Mouse (Mus musculus): ENCODE measurements around the gene Ppp2r5e. TPM values are rescaled to one million over a fixed set of nuclear protein-coding genes. Genes with fewer than 3 reads are reported as not detected.

The Ppp2r5e gene
- total and polyA plus RNA-seq, 3 experiments, result 9.1 to 32.9 (median 32.6) TPM

- H3K36me3 ChIP-seq (ENCODE audit: control insufficient read depth, insufficient read depth, low read length), result no peaks in the 10 kb centered on the region
- H3K4me3 ChIP-seq, result no peak overlapping the region
- intact Hi-C loops (cut with DNase I), result no loop called here
- TF ChIP-seq EP300 (IDR thresholded peaks at IDR 0.05; ENCODE audit: insufficient read depth, low read depth, low read length), result no peak
- WGBS, result 61% methylated on average over 3 of the region's 3 CpGs
- no peak overlapping the region for H3K9ac ChIP-seq (ENCODE audit: low read depth, low read length)
- DNase-seq, result no peak
- H3K27ac ChIP-seq, result no peak overlapping the region
- peaks cover 2% of the 10 kb centered on the region; the same call in 1 of the 2 replicates for H3K4me1 ChIP-seq (ENCODE audit: control insufficient read depth, insufficient read depth, low read length)
- no peaks in the 10 kb centered on the region for H3K27me3 ChIP-seq (ENCODE audit: control insufficient read depth, insufficient read depth, low read length)
- no peaks in the 10 kb centered on the region for H3K79me2 ChIP-seq (replicated peaks; ENCODE audit: control insufficient read depth, insufficient read depth, low read length)
These were observed 19.5 kb upstream of the Ppp2r5e start for GRCm38 (mm10) chr12:75615556-75615955.

DNA sequence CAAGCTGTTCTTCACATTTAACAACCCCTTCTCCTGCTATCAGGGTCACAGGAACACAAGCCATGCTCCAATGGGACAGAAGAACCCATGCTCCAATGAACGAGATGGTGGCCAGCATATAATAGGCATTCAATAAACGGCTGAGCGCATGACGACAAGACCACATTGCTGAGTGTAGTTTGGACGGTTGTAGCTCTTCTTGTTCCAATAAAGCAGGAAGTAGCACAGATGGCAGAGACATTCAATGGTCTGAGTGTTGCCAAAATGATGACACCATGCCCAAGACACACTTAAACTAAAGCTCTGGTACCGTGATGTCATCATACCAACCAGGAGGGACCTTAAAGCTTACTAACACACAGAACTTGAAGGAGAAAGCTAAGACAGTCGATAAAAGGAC lies 16.7 kb upstream of the Ppp2r5e start:
- Histone ChIP-seq H3K79me2 (replicated peaks; ENCODE audit: control insufficient read depth, insufficient read depth, low read length) (no peaks in the 10 kb centered on the region), H3K4me3 (no peak overlapping the region), H3K36me3 (ENCODE audit: control insufficient read depth, insufficient read depth, low read length) (no peaks in the 10 kb centered on the region), H3K4me1 (ENCODE audit: control insufficient read depth, insufficient read depth, low read length) (peaks cover 2% of the 10 kb centered on the region; the same call in 1 of the 2 replicates), H3K27me3 (ENCODE audit: control insufficient read depth, insufficient read depth, low read length) (no peaks in the 10 kb centered on the region), H3K9ac (ENCODE audit: low read depth, low read length) (no peak overlapping the region), H3K27ac (no peak overlapping the region)
- no peak for TF ChIP-seq POLR2A (IDR thresholded peaks at IDR 0.05; ENCODE audit: insufficient read depth, low read depth, low read length)
- TF ChIP-seq EP300 (IDR thresholded peaks at IDR 0.05; ENCODE audit: insufficient read depth, low read depth, low read length), result no peak
- TF ChIP-seq CTCF (IDR thresholded peaks at IDR 0.05), result no peak
- intact Hi-C loops (cut with DNase I), result no loop called here
- 38% methylated on average over 7 of the region's 7 CpGs for WGBS
- no peak for DNase-seq

- no peaks in the 10 kb centered on the region; the same call in 1 of the 2 replicates for H3K4me1 ChIP-seq (ENCODE audit: control insufficient read depth, insufficient read depth, low read length)
- no peak overlapping the region for H3K4me3 ChIP-seq
- H3K79me2 ChIP-seq (replicated peaks; ENCODE audit: control insufficient read depth, insufficient read depth, low read length), result no peaks in the 10 kb centered on the region
- H3K36me3 ChIP-seq (ENCODE audit: control insufficient read depth, insufficient read depth, low read length), result peaks cover under 1% of the 10 kb centered on the region; the same call in 1 of the 2 replicates
- H3K27ac ChIP-seq, result no peak overlapping the region
- DNase-seq, result no peak
- no peak overlapping the region for H3K9ac ChIP-seq (ENCODE audit: low read depth, low read length)
- intact Hi-C loops (cut with DNase I), result loop anchor here (5.0 to 10.0 kb wide), 4 partner anchors 72 to 295 kb away; partner anchors contain the start of genes Rhoj and Sgpp1
- H3K27me3 ChIP-seq (ENCODE audit: control insufficient read depth, insufficient read depth, low read length), result no peaks in the 10 kb centered on the region
- no peak for TF ChIP-seq EP300 (IDR thresholded peaks at IDR 0.05; ENCODE audit: insufficient read depth, low read depth, low read length)
- no peak for TF ChIP-seq POLR2A (IDR thresholded peaks at IDR 0.05; ENCODE audit: insufficient read depth, low read depth, low read length)
- TF ChIP-seq CTCF (IDR thresholded peaks at IDR 0.05), result no peak
- WGBS, result 30% methylated on average over 4 of the region's 4 CpGs
These were observed 3.4 kb upstream of the Ppp2r5e start for GRCm38 (mm10) chr12:75599490-75599889.

GRCm38 (mm10) chr12:75598988-75599387 lies 2.9 kb upstream of the Ppp2r5e start:
- no peak overlapping the region for H3K4me3 ChIP-seq
- 71% methylated on average over 4 of the region's 4 CpGs for WGBS
- H3K27me3 ChIP-seq (ENCODE audit: control insufficient read depth, insufficient read depth, low read length), result no peaks in the 10 kb centered on the region
- H3K27ac ChIP-seq, result no peak overlapping the region
- intact Hi-C loops (cut with DNase I), result loop anchor here (5.0 to 10.0 kb wide), 4 partner anchors 72 to 294 kb away; partner anchors contain the start of genes Rhoj and Sgpp1
- no peak overlapping the region for H3K9ac ChIP-seq (ENCODE audit: low read depth, low read length)
- peaks cover 3% of the 10 kb centered on the region; the same call in 1 of the 2 replicates for H3K36me3 ChIP-seq (ENCODE audit: control insufficient read depth, insufficient read depth, low read length)
- no peak for TF ChIP-seq POLR2A (IDR thresholded peaks at IDR 0.05; ENCODE audit: insufficient read depth, low read depth, low read length)
- no peak for TF ChIP-seq EP300 (IDR thresholded peaks at IDR 0.05; ENCODE audit: insufficient read depth, low read depth, low read length)
- TF ChIP-seq CTCF (IDR thresholded peaks at IDR 0.05), result no peak
- H3K4me1 ChIP-seq (ENCODE audit: control insufficient read depth, insufficient read depth, low read length), result peaks cover 1% of the 10 kb centered on the region; the same call in 1 of the 2 replicates
- H3K79me2 ChIP-seq (replicated peaks; ENCODE audit: control insufficient read depth, insufficient read depth, low read length), result no peaks in the 10 kb centered on the region; the same call in 1 of the 2 replicates
- DNase-seq, result no peak

GRCm38 (mm10) chr12:75597707-75598106 lies 1.7 kb upstream of the Ppp2r5e start:
- WGBS, result 75% methylated on average over 4 of the region's 4 CpGs
- Histone ChIP-seq H3K27ac (no peak overlapping the region), H3K79me2 (replicated peaks; ENCODE audit: control insufficient read depth, insufficient read depth, low read length) (peaks cover 3% of the 10 kb centered on the region; the same call in 1 of the 2 replicates), H3K4me1 (ENCODE audit: control insufficient read depth, insufficient read depth, low read length) (peaks cover 1% of the 10 kb centered on the region; the same call in 1 of the 2 replicates), H3K27me3 (ENCODE audit: control insufficient read depth, insufficient read depth, low read length) (no peaks in the 10 kb centered on the region), H3K36me3 (ENCODE audit: control insufficient read depth, insufficient read depth, low read length) (peaks cover 9% of the 10 kb centered on the region), H3K9ac (ENCODE audit: low read depth, low read length) (no peak overlapping the region), H3K4me3 (no peak overlapping the region)
- intact Hi-C loops (cut with DNase I), result loop anchor here (5.0 to 10.0 kb wide), 4 partner anchors 70 to 293 kb away; partner anchors contain the start of genes Rhoj and Sgpp1
- TF ChIP-seq CTCF (IDR thresholded peaks at IDR 0.05) (no peak), POLR2A (IDR thresholded peaks at IDR 0.05; ENCODE audit: insufficient read depth, low read depth, low read length) (no peak), EP300 (IDR thresholded peaks at IDR 0.05; ENCODE audit: insufficient read depth, low read depth, low read length) (no peak)
- no peak for DNase-seq
